Mouse (Mus musculus): ENCODE results near the gene Stub1.

- TF ChIP-seq CTCF (IDR thresholded peaks at IDR 0.05; ENCODE audit: low read depth), result no peak
- TF ChIP-seq EP300 (IDR thresholded peaks at IDR 0.05; ENCODE audit: low read depth), result no peak
These were observed 31.1 kb upstream of the Stub1 start for GRCm38 (mm10) chr17:25864311-25864710.
